Mouse (Mus musculus): Measurements from ENCODE around the gene Pttg1.

Pttg1 gene

DNA sequence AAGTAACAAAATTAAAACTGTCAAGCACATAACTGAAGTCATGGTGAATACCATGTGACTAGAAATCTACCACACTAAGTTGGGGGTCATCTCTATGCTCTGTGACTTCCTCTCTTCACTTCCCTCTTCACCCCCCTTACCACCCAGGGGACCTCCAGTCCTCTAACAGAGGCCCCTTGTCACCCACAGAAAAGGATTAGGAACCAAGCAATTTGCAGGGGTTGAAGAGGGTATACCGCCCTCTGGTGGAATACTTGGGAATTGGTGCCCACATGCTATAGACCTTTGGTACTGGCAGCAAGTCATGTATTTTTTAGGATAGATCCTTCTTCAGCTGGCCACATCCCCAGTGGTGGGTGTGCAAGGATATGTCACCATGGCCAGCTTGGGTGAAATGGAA is 14.6 kb downstream of the Pttg1 start:
- ATAC-seq (ENCODE audit: insufficient number of reproducible peaks, low FRiP score, low TSS enrichment): no peak

DNA sequence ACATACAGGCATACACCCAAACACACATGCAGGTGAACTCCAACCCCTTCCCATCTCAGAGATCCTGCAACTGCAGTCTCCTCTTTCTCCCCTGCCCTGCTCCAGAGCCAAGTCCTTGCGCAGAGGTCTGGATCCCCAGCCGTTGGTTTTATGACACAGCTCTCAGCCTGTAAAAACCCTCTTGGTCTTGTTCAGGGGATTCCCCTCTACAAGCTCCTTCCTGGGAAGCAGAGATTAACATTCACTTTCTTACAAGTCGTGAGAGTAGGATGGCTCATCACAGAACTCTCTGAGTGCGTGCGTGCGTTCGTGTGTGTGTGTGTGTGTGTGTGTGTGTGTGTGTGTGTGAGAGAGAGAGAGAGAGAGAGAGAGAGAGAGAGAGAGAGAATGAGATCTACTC is 15.8 kb downstream of the Pttg1 start:
- no peak for ATAC-seq (ENCODE audit: insufficient number of reproducible peaks, low FRiP score, low TSS enrichment)

DNA sequence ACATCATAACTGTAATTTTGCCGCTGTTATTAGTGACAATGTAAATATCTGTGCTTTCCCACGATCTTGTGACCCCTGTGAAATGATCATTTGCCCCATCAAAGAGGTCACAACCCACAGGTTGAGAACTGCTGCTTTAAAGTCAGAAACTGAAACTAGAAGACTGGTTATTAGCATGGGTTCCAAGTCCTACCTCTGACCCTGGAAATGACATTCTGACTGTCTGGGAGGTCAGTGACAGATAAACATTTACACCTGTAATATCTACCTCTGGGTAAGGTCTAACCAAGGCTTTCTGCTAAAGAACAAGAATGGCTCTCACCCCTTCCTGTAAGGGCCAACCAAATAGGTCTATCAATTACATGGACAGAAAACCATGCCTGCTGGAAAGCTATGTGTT is 17.2 kb downstream of the Pttg1 start:
- no peak for ATAC-seq (ENCODE audit: insufficient number of reproducible peaks, low FRiP score, low TSS enrichment)

DNA sequence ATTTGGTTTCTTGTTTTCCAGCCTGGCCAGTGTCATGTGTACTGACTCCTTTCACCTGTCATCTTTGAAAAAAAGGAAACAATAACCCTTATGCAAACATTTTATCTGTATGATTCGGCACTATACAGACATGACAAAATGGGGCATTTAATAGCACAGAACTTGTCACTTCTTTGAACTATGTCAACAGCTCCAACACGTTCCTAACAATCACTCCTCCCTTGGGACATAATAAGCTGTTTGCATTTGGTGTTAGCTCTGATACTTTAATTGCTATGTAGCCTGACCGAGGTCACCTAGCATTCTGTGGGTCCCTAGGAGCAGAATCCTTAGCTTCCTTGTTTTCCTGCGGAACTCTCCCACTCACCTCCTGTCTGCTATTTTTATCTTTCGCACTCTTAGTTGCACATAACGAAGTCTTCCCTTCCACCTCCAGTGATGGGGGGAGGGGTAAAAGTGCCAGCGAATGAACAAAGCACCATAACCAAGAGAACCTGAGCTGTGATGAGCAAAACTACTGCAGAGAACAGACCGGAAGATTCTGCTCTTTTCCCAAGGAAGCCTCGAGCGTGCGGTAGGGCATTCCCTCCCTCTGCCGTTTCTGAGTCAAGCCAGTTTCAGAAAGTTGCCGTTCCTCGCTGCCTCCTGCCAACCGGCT is 21.8 kb downstream of the Pttg1 start:
- ATAC-seq (ENCODE audit: insufficient number of reproducible peaks, low FRiP score, low TSS enrichment): no peak

DNA sequence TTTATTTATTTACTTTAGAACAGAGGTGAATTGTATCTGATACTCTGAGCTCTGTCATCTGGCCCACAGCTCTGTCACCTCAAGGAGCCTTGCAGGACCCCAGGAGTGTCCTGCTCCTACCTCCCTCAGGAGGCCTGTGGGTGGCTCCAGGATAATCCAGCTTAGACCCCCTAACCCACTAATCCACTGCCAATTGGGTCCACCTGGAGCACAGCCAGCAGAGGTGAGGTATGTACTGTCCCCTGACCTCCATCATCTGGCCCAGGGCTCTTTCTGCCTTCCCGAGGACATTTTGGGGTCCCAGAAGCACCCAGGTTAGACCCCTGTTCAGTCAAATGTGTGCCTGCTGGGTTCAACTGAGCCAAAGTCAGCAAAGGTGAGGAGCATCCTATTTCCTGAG is 25.9 kb downstream of the Pttg1 start:
- ATAC-seq (ENCODE audit: insufficient number of reproducible peaks, low FRiP score, low TSS enrichment): no peak

DNA sequence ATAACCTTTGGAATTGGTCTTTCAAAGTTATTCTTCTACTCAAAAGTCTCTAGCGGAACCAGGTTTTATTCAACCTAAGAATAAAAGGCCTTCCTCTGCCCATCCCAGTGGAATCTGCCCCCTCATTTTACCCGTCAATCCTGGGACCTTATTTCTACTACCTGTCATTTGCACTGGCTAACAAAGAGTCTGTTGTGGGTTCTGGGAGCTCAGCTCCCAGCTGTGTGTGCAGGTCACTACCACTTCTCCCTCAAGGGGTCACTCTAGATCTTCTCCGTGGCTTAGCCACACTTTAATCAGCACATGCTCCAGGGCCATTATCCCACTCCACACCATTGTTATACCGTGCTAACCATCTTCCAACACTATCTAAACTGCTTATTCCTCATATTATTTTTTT is 26.8 kb downstream of the Pttg1 start:
- no peak for ATAC-seq (ENCODE audit: insufficient number of reproducible peaks, low FRiP score, low TSS enrichment)

DNA sequence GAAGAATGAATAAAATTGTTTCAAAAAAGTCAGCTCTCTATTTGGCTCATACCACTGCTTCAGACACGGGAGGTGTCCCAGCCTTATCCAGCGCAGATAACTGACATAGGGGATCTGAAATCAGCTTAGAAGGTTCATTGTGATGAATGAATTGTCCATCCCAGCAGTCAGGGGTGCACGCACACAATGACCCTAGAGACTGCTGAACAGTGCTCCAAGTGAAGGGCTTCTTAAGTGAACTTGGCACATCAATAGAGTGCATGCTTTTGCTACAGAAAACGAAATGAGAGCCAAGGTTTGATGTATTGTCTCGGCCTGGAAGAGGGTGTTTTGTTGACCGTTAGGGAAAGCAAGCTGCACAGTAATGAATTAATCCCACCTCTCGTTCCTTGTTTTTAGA is 29.4 kb downstream of the Pttg1 start:
- no peak for ATAC-seq (ENCODE audit: insufficient number of reproducible peaks, low FRiP score, low TSS enrichment)

DNA sequence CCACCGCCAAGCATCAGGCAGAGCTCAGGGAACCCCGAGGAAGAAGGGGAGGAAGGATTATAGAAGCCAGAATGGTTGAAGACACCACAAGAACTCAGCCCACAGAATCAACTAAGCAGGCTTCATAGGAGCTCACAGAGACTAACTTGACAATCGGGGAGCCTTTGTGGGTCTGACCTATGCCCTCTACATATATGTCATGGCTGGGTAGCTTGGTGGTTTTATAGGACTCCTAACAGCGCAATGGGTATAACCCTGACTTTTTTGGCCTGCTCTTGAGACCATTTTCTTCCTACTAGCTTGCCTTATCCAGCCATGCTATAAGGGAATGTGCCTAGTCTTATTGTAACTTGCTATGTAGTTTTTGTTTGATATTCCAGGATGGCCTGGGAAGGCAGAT is 29.8 kb downstream of the Pttg1 start:
- no peak for ATAC-seq (ENCODE audit: insufficient number of reproducible peaks, low FRiP score, low TSS enrichment)

DNA sequence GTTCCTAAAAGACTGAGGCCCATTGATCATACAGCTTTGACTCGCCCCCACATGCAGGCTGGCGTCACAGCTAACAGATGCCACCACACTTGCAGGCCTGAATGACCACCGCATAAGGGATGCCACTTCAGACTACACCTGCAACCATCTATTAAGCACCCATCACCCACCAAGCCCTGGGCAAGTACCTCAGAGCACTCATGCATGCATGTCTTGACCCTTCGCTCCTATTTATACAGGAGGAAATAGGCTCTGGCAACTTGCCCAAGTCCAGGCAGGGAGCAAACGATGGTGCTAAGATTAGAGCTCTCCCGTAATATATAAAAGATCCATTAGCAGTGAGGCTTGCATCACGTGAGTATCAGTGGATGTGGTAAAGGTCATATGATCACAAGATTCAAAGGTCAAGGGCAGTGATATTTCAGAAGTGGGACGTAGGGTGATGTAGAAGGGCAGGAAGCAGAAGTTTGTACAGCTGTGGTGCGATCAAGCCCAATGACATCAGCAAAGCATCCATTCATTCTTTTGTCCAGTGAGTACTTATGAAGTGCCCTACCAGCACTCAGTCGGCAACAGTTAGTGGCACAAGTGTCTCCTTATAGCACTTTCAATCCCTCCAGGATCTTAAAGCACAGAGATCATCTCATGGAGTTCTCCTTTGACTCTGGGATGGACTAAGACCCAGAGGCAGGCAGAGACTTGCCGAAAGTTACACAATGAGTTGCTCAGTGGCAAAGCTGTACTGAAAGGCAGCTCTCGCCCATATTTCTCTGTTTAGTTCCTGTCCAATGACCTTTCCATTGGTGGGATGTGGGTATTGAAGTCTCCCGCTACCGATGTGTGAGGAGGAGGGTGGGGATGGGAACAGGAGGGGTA is 30.7 kb downstream of the Pttg1 start:
- ATAC-seq (ENCODE audit: insufficient number of reproducible peaks, low FRiP score, low TSS enrichment): no peak

DNA sequence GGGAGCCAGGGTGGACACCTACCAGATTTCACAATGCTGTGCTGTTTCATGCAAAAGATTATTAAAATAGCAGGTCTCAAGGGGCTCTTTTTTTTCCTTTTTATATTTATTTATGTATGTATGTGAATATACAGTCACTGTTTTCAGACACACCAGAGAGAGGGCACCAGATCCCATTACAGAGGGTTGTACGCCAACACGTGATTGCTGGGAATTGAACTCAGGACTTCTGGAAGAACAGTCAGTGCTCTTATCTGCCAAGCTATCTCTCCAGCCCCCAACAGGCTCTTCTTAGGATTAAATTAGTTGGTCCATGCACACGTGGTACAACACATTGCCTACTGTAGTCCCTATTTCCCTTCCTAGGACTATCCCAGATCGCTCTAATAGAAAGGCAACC is 32.7 kb downstream of the Pttg1 start:
- ATAC-seq (ENCODE audit: insufficient number of reproducible peaks, low FRiP score, low TSS enrichment): no peak

DNA sequence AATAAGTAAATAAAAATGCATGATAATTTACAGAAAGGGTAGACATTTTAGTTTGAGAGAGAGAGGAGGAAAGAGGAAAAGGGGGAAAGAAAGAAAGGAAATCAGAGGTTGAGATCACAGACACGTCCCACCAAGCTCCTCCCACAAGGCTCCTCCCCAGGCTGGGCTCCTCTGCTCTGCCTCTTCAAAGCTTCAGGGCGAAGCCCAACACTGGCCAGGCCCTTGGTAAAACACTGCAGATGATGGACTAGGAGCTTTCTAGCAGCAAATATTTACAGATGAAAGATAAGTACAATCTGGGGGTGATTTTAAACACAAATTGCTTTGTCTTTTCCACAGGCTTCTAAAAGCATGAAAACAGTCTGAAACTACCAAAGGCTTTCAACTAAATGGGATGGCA is 33.3 kb downstream of the Pttg1 start:
- no peak for ATAC-seq (ENCODE audit: insufficient number of reproducible peaks, low FRiP score, low TSS enrichment)

DNA sequence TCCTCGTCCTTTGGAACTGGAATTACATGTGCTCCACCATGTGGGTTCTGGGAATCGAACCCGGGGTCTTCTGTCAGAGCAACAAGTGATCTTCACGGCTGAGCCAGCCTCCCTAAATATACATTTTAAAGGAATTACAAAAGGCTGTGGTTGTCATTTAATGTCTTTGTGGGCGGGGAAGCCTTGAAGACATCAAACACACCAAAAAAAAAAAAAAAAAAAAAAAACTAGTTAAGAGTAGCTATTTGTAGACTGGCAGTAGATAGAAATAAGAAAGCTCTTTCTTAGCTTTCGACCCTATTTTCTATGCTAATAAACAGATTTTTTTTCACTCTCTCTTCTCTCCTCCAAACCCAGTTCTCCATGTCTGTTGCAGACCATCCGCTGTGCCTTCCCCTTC is 36.9 kb downstream of the Pttg1 start:
- no peak for ATAC-seq (ENCODE audit: insufficient number of reproducible peaks, low FRiP score, low TSS enrichment)

DNA sequence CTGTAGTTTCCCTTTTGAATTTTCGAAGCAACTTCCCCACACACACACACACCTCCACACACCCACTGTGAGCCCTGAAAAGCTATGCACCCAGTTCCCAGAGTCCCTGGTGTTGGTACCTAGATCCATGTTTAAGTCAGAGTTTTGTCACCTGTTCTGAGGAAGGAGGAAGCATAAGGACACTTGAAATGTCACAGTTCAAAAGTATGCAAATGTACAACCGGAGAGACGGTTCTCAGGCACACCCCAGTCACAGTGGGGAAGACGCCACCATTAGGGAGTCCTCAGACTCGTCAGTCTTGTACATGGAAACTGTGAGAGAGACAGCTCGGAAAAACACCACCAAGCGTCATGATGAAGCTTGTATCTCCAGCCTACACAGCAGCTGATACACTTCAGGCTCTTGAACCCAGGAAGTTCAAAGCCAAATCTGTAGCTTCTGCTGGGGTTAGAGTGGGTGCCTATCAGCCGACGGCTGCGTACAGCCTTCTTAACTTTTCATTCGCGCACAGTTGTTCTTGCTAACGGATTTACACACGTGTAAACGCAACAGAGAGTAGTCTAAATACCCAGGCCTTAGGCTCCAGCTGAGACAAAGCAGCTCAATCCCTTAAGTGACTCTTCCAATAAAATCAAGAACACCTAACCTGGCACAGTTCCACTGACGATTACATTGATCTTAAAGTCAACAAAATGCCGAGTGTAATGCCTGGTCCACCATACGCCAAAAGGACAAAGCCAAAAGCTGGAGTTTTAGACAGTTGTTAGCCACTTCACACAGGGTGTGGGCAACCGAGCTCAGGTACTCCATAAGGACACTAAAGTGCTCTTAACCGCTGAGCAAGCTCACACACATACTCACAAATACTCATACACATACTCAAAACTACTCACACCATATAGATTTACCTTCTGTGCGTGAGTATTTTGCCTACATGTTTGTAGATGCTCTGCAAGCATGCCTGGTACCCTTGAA is 37.6 kb downstream of the Pttg1 start:
- ATAC-seq (ENCODE audit: insufficient number of reproducible peaks, low FRiP score, low TSS enrichment): no peak

DNA sequence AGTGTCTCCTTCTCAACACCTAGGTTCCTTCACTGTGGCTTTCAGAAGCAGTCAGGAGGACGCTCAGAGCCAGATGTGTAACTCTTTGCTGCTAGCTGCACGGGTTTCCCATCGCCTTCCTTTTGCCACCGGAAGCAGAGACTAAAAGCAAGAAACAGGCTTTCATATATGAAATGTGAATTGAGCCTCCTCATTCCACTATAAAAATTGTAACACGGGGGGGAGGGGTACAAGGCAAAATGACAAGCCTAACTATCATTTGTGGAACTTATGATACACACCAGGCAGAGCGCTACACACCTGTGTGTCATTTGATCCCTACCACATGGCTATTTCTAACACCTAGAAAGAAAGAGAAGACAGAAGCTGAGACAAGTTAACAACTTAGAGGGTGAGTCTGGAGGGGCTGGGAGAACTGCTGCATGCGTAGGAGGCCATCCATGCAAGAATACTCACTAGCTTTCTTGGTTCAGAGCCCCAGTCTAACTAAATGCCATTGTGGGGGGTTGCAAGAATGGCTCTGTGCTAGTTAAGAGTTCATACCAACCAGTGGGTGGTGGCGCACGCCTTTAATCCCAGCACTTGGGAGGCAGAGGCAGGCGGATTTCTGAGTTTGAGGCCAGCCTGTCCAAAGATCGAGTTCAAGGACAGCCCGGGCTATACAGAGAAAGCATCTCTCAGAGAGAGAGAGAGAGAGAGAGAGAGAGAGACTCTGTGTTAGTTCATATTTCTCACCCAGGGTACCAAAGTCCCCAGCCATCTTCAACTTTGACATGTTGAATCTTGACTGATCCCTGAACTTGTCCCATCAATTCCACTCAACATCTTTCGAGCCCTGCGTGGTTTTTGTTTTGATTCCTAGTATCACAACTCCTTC is 38.8 kb downstream of the Pttg1 start:
- ATAC-seq (ENCODE audit: insufficient number of reproducible peaks, low FRiP score, low TSS enrichment): no peak

DNA sequence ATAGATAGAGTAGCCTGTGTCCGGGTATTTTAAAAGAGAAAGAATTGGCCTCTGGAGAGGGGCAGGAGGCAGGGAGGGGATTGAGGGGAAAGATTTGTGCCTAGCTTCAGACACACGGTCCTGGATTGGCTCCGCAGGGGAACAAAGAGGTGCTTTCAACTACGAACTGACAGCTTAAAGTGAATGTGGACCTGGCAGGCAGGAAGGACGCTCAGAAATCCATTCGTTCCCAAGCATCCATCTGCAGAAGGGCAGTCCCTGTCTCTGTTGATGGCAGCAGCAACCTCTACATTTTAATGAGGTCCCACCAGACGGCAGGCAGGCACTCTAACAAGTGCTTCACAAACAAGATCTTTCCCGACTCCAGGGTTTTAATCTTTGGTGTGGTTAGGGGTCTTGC is 40.3 kb downstream of the Pttg1 start:
- ATAC-seq (ENCODE audit: insufficient number of reproducible peaks, low FRiP score, low TSS enrichment): no peak

DNA sequence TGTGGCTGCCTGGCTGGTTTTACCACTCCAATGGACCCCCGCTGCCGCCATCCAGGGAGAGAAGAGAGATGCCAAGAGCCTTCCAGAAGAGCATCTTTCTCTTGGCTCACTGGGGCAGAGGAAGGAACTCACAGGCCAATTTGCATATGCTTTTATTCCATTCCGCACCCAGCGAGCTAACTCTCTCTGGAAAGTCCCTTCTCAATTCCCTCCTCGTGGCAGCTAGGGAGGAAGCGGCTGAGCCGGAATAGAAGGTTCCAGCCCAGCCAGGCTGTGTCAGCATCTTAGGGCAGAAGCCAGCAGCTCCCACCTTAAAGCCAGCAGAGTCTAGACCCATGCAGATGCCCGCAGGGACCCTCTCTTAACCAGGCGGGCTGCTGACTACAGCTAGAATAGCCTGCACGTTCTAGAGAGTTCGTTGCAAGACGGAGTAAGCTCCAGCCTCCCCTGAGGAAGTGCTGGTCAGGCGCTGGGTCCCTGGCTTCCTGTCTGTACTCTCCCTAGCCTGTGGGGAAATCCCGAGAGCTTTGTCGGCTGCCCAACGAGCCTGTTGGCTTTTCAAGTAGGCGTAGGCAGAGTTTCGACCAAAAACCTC is 40.9 kb downstream of the Pttg1 start:
- peak; percentile 72 for ATAC-seq (ENCODE audit: insufficient number of reproducible peaks, low FRiP score, low TSS enrichment)

DNA sequence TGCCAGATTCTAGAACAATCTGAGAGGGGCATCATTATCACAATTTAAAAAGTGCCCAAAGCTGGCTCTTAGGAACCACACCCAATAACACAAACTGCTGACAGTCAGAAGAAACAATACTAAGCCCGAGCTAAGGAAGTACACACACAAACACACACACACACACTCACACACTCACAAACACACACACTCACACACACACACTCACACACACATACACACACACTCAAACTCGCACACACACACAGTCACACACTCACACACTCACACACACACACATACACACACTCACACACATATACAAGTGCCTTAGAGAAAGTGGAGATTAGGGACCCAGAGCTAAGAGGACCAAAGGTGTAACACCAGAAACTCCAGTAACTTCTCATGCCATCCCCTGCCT is 42.5 kb downstream of the Pttg1 start:
- ATAC-seq (ENCODE audit: insufficient number of reproducible peaks, low FRiP score, low TSS enrichment): no peak

DNA sequence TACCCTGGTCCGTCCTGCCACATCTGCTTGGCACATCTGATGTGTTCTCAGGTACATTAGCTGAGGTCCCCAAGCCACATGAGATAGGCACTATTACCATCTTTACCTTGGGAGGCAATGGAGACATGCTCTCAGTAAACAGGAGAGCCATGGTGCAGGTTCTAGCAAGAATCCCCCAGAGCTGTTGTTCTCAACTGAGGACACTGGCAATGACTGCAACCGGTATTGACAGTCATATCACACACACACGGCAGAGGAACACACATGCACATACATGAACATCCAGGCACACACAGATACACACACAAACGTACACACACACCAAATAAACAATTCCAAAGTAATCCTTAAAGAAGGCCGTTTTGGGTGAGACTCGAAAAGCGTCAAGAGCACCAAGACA is 45.1 kb downstream of the Pttg1 start:
- ATAC-seq (ENCODE audit: insufficient number of reproducible peaks, low FRiP score, low TSS enrichment): no peak

DNA sequence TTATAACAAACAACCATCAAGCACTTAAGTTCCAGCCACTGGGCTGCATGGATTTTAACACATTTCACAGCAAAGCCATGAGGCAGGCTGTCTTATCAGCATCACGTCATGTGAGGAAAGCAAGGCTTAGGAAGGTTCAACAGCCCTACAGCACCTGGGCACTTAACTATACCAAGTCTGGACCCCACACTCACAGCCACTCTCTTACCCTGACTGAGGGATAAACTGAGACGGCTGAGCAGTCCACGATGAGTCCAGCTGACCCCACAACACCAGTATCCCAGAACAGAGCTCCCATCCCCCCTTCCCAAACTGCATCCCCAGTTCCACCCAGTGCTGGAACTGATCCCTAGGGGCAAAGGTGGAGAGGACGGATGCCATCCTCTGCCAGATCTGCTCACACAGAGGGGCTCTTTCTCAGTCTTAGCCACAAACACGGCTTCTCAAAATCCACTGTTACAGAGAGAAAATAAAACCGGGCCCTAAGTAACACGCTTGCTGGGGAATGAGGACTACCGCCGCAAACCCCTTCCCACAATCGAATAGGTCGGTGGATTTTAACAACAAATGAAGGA is 46.1 kb downstream of the Pttg1 start:
- ATAC-seq (ENCODE audit: insufficient number of reproducible peaks, low FRiP score, low TSS enrichment): no peak

Data from cerebellum, adult (tissue).